Mouse (Mus musculus): ENCODE results near the gene Slc44a5. TPM values are rescaled to one million over a fixed set of nuclear protein-coding genes. Genes with fewer than 3 reads are reported as not detected.
A peak's percentile ranks its signal among the peaks of the same experiment; 100 is the strongest.

Slc44a5 gene
- polyA plus RNA-seq, 1 experiment, result 0.05 TPM

GRCm38 (mm10) chr3:154268313-154268712 is 295.1 kb downstream of the Slc44a5 start:
- DNase-seq, result no peak
- Histone ChIP-seq H3K4me1 (replicated peaks; ENCODE audit: control insufficient read depth, insufficient read depth, low read length) (no peaks in the 10 kb centered on the region), H3K27ac (ENCODE audit: control insufficient read depth, insufficient read depth, low read length) (no peak overlapping the region), H3K36me3 (ENCODE audit: control insufficient read depth, insufficient read depth, low read length) (no peaks in the 10 kb centered on the region), H3K4me3 (ENCODE audit: control insufficient read depth, insufficient read depth, low read length) (no peak overlapping the region), H3K27me3 (ENCODE audit: control insufficient read depth, insufficient read depth, low read length) (no peaks in the 10 kb centered on the region)
- TF ChIP-seq CTCF (IDR thresholded peaks at IDR 0.05; ENCODE audit: borderline replicate concordance, control insufficient read depth, extremely low read depth, insufficient read depth, low read length, poor library complexity), result no peak
- no peak for TF ChIP-seq POLR2A (IDR thresholded peaks at IDR 0.05; ENCODE audit: control insufficient read depth, extremely low read depth, insufficient read depth, low read length, poor library complexity)
- WGBS, result 83% methylated on average over 9 of the region's 9 CpGs

GRCm38 (mm10) chr3:154269757-154270366 is 296.6 kb downstream of the Slc44a5 start:
- WGBS, result 24% methylated on average over 19 of the region's 19 CpGs
- no peaks in the 10 kb centered on the region for H3K4me1 ChIP-seq (replicated peaks; ENCODE audit: control insufficient read depth, insufficient read depth, low read length)
- DNase-seq, result peak; percentile 47
- no peak overlapping the region for H3K4me3 ChIP-seq (ENCODE audit: control insufficient read depth, insufficient read depth, low read length)
- no peaks in the 10 kb centered on the region for H3K36me3 ChIP-seq (ENCODE audit: control insufficient read depth, insufficient read depth, low read length)
- TF ChIP-seq CTCF (IDR thresholded peaks at IDR 0.05; ENCODE audit: borderline replicate concordance, control insufficient read depth, extremely low read depth, insufficient read depth, low read length, poor library complexity) (peak; percentile 85), POLR2A (IDR thresholded peaks at IDR 0.05; ENCODE audit: control insufficient read depth, extremely low read depth, insufficient read depth, low read length, poor library complexity) (no peak)
- no peak overlapping the region for H3K27ac ChIP-seq (ENCODE audit: control insufficient read depth, insufficient read depth, low read length)
- H3K27me3 ChIP-seq (ENCODE audit: control insufficient read depth, insufficient read depth, low read length), result no peaks in the 10 kb centered on the region

- Histone ChIP-seq H3K4me1 (replicated peaks; ENCODE audit: control insufficient read depth, insufficient read depth, low read length) (no peaks in the 10 kb centered on the region), H3K4me3 (ENCODE audit: control insufficient read depth, insufficient read depth, low read length) (no peak overlapping the region), H3K36me3 (ENCODE audit: control insufficient read depth, insufficient read depth, low read length) (no peaks in the 10 kb centered on the region), H3K27me3 (ENCODE audit: control insufficient read depth, insufficient read depth, low read length) (no peaks in the 10 kb centered on the region), H3K27ac (ENCODE audit: control insufficient read depth, insufficient read depth, low read length) (no peak overlapping the region)
- WGBS, result 86% methylated on average over 3 of the region's 3 CpGs
- TF ChIP-seq POLR2A (IDR thresholded peaks at IDR 0.05; ENCODE audit: control insufficient read depth, extremely low read depth, insufficient read depth, low read length, poor library complexity) (no peak), CTCF (IDR thresholded peaks at IDR 0.05; ENCODE audit: borderline replicate concordance, control insufficient read depth, extremely low read depth, insufficient read depth, low read length, poor library complexity) (no peak)
- DNase-seq, result no peak
Measured at GRCm38 (mm10) chr3:154274681-154275080, 301.4 kb downstream of the Slc44a5 start.

- DNase-seq, result no peak
- Histone ChIP-seq H3K27me3 (ENCODE audit: control insufficient read depth, insufficient read depth, low read length) (no peaks in the 10 kb centered on the region), H3K4me1 (replicated peaks; ENCODE audit: control insufficient read depth, insufficient read depth, low read length) (no peaks in the 10 kb centered on the region), H3K36me3 (ENCODE audit: control insufficient read depth, insufficient read depth, low read length) (no peaks in the 10 kb centered on the region), H3K4me3 (ENCODE audit: control insufficient read depth, insufficient read depth, low read length) (no peak overlapping the region), H3K27ac (ENCODE audit: control insufficient read depth, insufficient read depth, low read length) (no peak overlapping the region)
- WGBS, result 68% methylated on average over 3 of the region's 3 CpGs
- TF ChIP-seq CTCF (IDR thresholded peaks at IDR 0.05; ENCODE audit: borderline replicate concordance, control insufficient read depth, extremely low read depth, insufficient read depth, low read length, poor library complexity) (no peak), POLR2A (IDR thresholded peaks at IDR 0.05; ENCODE audit: control insufficient read depth, extremely low read depth, insufficient read depth, low read length, poor library complexity) (no peak)
Measured at GRCm38 (mm10) chr3:154284260-154284659, 311.0 kb downstream of the Slc44a5 start.

- WGBS, result 84% methylated on average over 4 of the region's 4 CpGs
- no peak for DNase-seq
- Histone ChIP-seq H3K27me3 (ENCODE audit: control insufficient read depth, insufficient read depth, low read length) (no peaks in the 10 kb centered on the region), H3K36me3 (ENCODE audit: control insufficient read depth, insufficient read depth, low read length) (no peaks in the 10 kb centered on the region), H3K4me1 (replicated peaks; ENCODE audit: control insufficient read depth, insufficient read depth, low read length) (no peaks in the 10 kb centered on the region), H3K27ac (ENCODE audit: control insufficient read depth, insufficient read depth, low read length) (no peak overlapping the region), H3K4me3 (ENCODE audit: control insufficient read depth, insufficient read depth, low read length) (no peak overlapping the region)
- TF ChIP-seq CTCF (IDR thresholded peaks at IDR 0.05; ENCODE audit: borderline replicate concordance, control insufficient read depth, extremely low read depth, insufficient read depth, low read length, poor library complexity), result no peak
- TF ChIP-seq POLR2A (IDR thresholded peaks at IDR 0.05; ENCODE audit: control insufficient read depth, extremely low read depth, insufficient read depth, low read length, poor library complexity), result no peak
Measured at GRCm38 (mm10) chr3:154285351-154285750, 312.1 kb downstream of the Slc44a5 start.

- Histone ChIP-seq H3K27ac (ENCODE audit: control insufficient read depth, insufficient read depth, low read length) (no peak overlapping the region), H3K4me1 (replicated peaks; ENCODE audit: control insufficient read depth, insufficient read depth, low read length) (no peaks in the 10 kb centered on the region), H3K36me3 (ENCODE audit: control insufficient read depth, insufficient read depth, low read length) (no peaks in the 10 kb centered on the region), H3K4me3 (ENCODE audit: control insufficient read depth, insufficient read depth, low read length) (no peak overlapping the region), H3K27me3 (ENCODE audit: control insufficient read depth, insufficient read depth, low read length) (no peaks in the 10 kb centered on the region)
- DNase-seq, result no peak
- TF ChIP-seq CTCF (IDR thresholded peaks at IDR 0.05; ENCODE audit: borderline replicate concordance, control insufficient read depth, extremely low read depth, insufficient read depth, low read length, poor library complexity) (no peak), POLR2A (IDR thresholded peaks at IDR 0.05; ENCODE audit: control insufficient read depth, extremely low read depth, insufficient read depth, low read length, poor library complexity) (no peak)
- WGBS, result 94% methylated on average over 2 of the region's 2 CpGs
Measured at GRCm38 (mm10) chr3:154287217-154287616, 314.0 kb downstream of the Slc44a5 start.

Measured in thymus, adult 2 months (tissue).